Comparison of ENCODE assay signal across 8 mouse cellular contexts in the genomic region with DNA sequence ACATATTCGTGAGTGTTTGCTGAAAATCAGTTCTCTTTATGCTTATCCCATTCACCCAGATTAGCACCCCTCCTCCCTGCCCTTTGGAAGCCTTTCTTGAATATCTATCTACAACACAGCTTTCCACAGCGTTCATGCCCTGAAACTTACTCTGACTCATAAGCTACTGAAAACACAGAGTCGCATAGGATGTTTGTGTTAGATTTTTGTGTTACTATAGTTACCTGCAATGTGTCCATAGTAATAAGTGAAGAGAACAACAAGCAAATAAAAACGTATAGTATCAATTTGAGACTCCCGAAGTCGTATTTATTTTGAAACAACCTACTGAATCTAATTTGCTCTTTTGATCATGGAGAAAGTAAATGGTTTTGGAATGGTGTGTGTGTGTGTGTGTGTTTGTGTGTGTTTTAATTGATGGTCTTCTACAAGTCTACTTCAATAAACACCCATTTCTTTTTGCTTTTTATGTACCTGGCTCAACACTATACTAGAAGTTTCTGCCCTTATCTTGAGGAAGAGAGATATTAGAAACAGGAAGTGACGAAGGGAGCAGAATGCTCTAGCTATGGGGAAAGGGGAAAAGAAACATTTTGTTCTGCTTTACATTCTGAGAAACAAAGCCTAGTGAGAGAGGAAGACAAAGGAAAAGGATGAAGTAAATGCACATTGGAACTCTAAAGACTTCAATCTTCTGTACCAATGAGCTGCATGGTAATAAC. TPM values are rescaled to one million over a fixed set of nuclear protein-coding genes. Genes with fewer than 3 reads are reported as not detected.
DNase-seq lines count a peak whose midpoint lies in the region; ATAC-seq and TF ChIP-seq lines count a peak whose summit lies in the region.

No protein-coding gene starts in this region.

- no peaks in the 10 kb centered on the region for H3K36me3 ChIP-seq in erythroblast, embryonic 14.5 days (ENCODE audit: control insufficient read depth)
- no peaks in the 10 kb centered on the region for H3K36me3 ChIP-seq in C2C12 (ENCODE audit: control insufficient read depth, insufficient read depth)
- no peaks in the 10 kb centered on the region for H3K36me3 ChIP-seq in forebrain, embryonic 11.5 days (ENCODE audit: control insufficient read depth, insufficient read depth, low read length)
- no peaks in the 10 kb centered on the region for H3K36me3 ChIP-seq in liver, embryonic 11.5 days (ENCODE audit: control insufficient read depth, insufficient read depth, low read length)

- no peak for DNase-seq in forebrain, embryonic 11.5 days (ENCODE audit: low spot score)
- no peak for DNase-seq in liver, embryonic 11.5 days (ENCODE audit: low spot score)
- DNase-seq in thymus, adult 18-20 months = no peak
- no peak for DNase-seq in thymus, postnatal 36 days

- H3K4me1 ChIP-seq in erythroblast, embryonic 14.5 days (ENCODE audit: control insufficient read depth) = peaks cover 34% of the 10 kb centered on the region
- H3K4me1 ChIP-seq in forebrain, embryonic 11.5 days (replicated peaks; ENCODE audit: control insufficient read depth, insufficient read depth, low read length) = no peaks in the 10 kb centered on the region; the same call in 1 of the 2 replicates
- peaks cover 9% of the 10 kb centered on the region for H3K4me1 ChIP-seq in liver, embryonic 11.5 days (replicated peaks; ENCODE audit: control insufficient read depth, insufficient read depth, low read length)

- peaks cover 7% of the 10 kb centered on the region for H3K79me2 ChIP-seq in C2C12 (ENCODE audit: control insufficient read depth, insufficient read depth)

- H3K4me3 ChIP-seq in erythroblast, embryonic 14.5 days (replicated peaks) = peak overlapping the region; percentile 74
- peak overlapping the region; percentile 51 for H3K4me3 ChIP-seq in C2C12 (ENCODE audit: insufficient read depth, poor library complexity, severe bottlenecking)
- peak overlapping the region; percentile 59 for H3K4me3 ChIP-seq in forebrain, embryonic 11.5 days (ENCODE audit: low read depth, low read length)
- H3K4me3 ChIP-seq in liver, embryonic 11.5 days (ENCODE audit: low read depth, low read length) = peak overlapping the region; percentile 74

- H3K27me3 ChIP-seq in erythroblast, embryonic 14.5 days (ENCODE audit: control insufficient read depth) = peaks cover 2% of the 10 kb centered on the region; the same call in 1 of the 2 replicates
- H3K27me3 ChIP-seq in C2C12 (ENCODE audit: control insufficient read depth, insufficient read depth, insufficient read length) = no peaks in the 10 kb centered on the region
- no peaks in the 10 kb centered on the region for H3K27me3 ChIP-seq in forebrain, embryonic 11.5 days (ENCODE audit: control insufficient read depth, insufficient read depth, low read length)
- no peaks in the 10 kb centered on the region for H3K27me3 ChIP-seq in liver, embryonic 11.5 days (replicated peaks; ENCODE audit: control insufficient read depth, insufficient read depth, low read length)

- H3K9ac ChIP-seq in forebrain, embryonic 11.5 days (ENCODE audit: low read length) = peak overlapping the region; percentile 81; the same call in 1 of the 2 replicates
- H3K9ac ChIP-seq in liver, embryonic 11.5 days (ENCODE audit: low read depth, low read length) = peak overlapping the region; percentile 74; the same call in 1 of the 2 replicates

- ATAC-seq in erythroblast, adult 5-6 weeks (replicated peaks; ENCODE audit: low FRiP score, poor library complexity, severe bottlenecking) = no peak
- no peak for ATAC-seq in forebrain, embryonic 11.5 days (replicated peaks; ENCODE audit: low FRiP score)
- ATAC-seq in liver, embryonic 11.5 days (replicated peaks; ENCODE audit: low FRiP score) = no peak
- peak; percentile 27; the same call in 1 of the 2 replicates for ATAC-seq in neutrophil, adult 5-6 weeks (ENCODE audit: extremely low read depth, insufficient number of reproducible peaks, low FRiP score, poor library complexity, severe bottlenecking)

- H3K4me2 ChIP-seq in forebrain, embryonic 11.5 days (ENCODE audit: low read depth, low read length, severe bottlenecking) = peak overlapping the region; percentile 67
- peak overlapping the region; percentile 83 for H3K4me2 ChIP-seq in liver, embryonic 11.5 days

- WGBS in forebrain, embryonic 11.5 days = 58% methylated on average over 7 of the region's 7 CpGs
- WGBS in liver, embryonic 11.5 days = 41% methylated on average over 7 of the region's 7 CpGs

- peak overlapping the region; percentile 86; the same call in 1 of the 2 replicates for H3K27ac ChIP-seq in forebrain, embryonic 11.5 days (ENCODE audit: low read depth, low read length)
- H3K27ac ChIP-seq in liver, embryonic 11.5 days (ENCODE audit: low read depth, low read length) = peak overlapping the region; percentile 91; the same call in 1 of the 2 replicates

- H3K79me3 ChIP-seq in C2C12 (ENCODE audit: low read depth) = no peaks in the 10 kb centered on the region

- no peak for TF ChIP-seq CTCF in C2C12 (IDR thresholded peaks at IDR 0.05; ENCODE audit: control insufficient read depth, insufficient read depth, insufficient read length)

- no peak overlapping the region for H3ac ChIP-seq in C2C12 (ENCODE audit: control insufficient read depth, insufficient read length, low read depth)

- H3K9me3 ChIP-seq in erythroblast, embryonic 14.5 days (ENCODE audit: control insufficient read depth, low read length) = no peaks in the 10 kb centered on the region
- H3K9me3 ChIP-seq in forebrain, embryonic 11.5 days (ENCODE audit: control insufficient read depth, low read length) = no peaks in the 10 kb centered on the region
- no peaks in the 10 kb centered on the region for H3K9me3 ChIP-seq in liver, embryonic 11.5 days (ENCODE audit: control insufficient read depth, low read length)

TF ChIP-seq in C2C12, 6 proteins besides CTCF, POLR2A, EP300 and RAD21:
- TF ChIP-seq MYOG (IDR thresholded peaks at IDR 0.05; ENCODE audit: control insufficient read depth, extremely low read depth, insufficient read length) (no peak), MAX (IDR thresholded peaks at IDR 0.05) (no peak), MYOD1 (IDR thresholded peaks at IDR 0.05; ENCODE audit: control insufficient read depth, insufficient read length, low read depth) (no peak), USF1 (IDR thresholded peaks at IDR 0.05; ENCODE audit: low read depth) (no peak)

RNA-seq across cellular contexts. Expression of gene Elovl5, which starts 5.5 kb away (rescaled TPM):
- 0.03 and 0.09 TPM in 2 replicates for polyA plus RNA-seq in erythroblast, embryonic 14.5 days (2012)
- total RNA-seq in erythroblast, adult 5-6 weeks (2015; ENCODE audit: low replicate concordance) = 19.0 and 21.7 TPM in 2 replicates
- 22.0 and 22.2 TPM in 2 replicates for total RNA-seq in erythroblast, adult 5-6 weeks (2017; ENCODE audit: low replicate concordance)
- 33.9 TPM for polyA plus RNA-seq in C2C12 (2012; fragmentation: generic; extraction: Trizol)
- 97.8 and 101 TPM in 2 replicates for polyA plus RNA-seq in forebrain, embryonic 11.5 days (2014; fragmentation: Nextera tagmentation; extraction: Ambion mirVana)
- 54.1 and 56.0 TPM in 2 replicates for polyA plus RNA-seq in liver, embryonic 11.5 days (2014; fragmentation: Nextera tagmentation; extraction: Ambion mirVana)
- total RNA-seq in neutrophil, adult 5-6 weeks (2017) = 54.6 and 61.9 TPM in 2 replicates

Comparison
In these comparisons a context has a peak if more than half of its experiments do, and no peak if none do; other contexts are left out.
1. RNA of gene Elovl5, which starts 5.5 kb away (polyA plus RNA-seq): 97.8 to 101 TPM in forebrain, embryonic 11.5 days, 54.1 to 56.0 TPM in liver, embryonic 11.5 days and 33.9 TPM in C2C12 (single experiment); 0.03 to 0.09 TPM in erythroblast, embryonic 14.5 days; every median in the first group is over 10 times any median in the second.
2. Peak in every context shown above with its lines, with median percentiles within 50 percentile points of each other: H3K4me3 ChIP-seq.